Mouse (Mus musculus) frontal cortex, postnatal 14 days (tissue): ENCODE data around the gene Zfp980.
"Not testable (repeated sequence)": the region's sequence is repeated elsewhere in the genome, so short reads cannot be mapped to it uniquely, and the experiment has no call there.

Source experiments
- DNase-seq, 2 experiments: peaks; one replicate each; pipeline ENCODE4 v3.0.0; 2022; ENCODE audit warnings: low spot score in 2 of 2

Zfp980 gene

DNA sequence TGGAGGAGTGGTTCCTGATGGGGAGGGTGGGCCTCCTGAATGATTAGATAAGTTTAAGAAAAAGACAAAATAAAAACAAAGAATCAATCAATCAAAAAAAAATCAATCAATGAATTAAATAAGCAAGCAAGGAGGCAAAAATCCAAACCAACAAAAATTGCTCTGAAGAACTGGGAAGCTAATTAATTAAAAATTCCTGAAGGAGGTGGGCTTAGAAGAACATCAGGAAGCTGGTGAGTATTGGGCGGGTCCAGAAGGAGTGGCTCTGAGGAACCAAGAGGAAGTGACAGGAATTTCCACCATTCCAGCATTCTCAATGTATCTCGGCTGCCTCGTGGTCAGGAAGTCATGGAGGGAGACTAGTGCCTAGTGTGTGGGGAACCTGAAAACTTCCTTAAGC, at the start of gene Zfp980:
Gene Zfp980, plus strand, starts transcription at position 301 of the 400 bp plus-strand sequence.
- DNase-seq, result not testable (repeated sequence)

DNA sequence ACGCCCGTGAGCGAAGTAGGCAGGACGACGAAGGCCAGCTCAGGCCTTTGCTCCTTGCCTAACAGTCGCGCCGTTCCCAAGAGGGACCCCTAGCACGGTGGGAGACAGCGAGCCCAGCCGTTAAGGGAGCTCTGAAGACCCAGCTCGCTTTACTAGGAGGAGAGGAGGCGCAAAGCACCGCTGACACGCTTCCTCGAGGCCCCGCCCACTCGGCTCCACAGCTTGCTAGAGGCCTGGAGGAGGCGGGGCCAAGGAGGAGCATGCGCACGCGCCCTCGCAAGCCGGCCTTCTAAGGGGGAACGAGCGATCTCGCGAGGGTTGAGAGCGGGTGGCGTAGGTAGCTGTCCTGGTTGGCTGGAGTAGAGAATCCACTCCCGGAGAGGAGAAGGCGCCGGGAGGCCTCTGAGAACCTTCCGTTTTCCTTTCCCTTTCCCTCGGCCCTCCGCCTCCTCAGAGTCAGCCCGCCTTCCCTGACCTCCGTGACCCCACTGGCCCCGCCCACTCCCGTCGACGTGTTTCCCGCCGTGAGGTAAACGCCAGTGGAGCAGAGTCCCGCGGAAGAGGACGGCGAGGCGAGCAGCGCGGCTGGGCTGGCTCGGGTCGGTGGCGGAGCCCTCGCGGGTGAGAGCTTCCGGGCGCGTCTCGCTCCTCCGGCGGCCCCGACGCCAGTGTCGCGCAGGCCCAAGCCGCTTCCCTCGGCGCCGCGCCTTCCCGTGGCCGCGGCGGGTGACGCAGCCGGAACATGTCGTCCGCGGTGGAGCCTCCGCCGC, 29.9 kb upstream of the Zfp980 start:
- not testable (repeated sequence) for DNase-seq

DNA sequence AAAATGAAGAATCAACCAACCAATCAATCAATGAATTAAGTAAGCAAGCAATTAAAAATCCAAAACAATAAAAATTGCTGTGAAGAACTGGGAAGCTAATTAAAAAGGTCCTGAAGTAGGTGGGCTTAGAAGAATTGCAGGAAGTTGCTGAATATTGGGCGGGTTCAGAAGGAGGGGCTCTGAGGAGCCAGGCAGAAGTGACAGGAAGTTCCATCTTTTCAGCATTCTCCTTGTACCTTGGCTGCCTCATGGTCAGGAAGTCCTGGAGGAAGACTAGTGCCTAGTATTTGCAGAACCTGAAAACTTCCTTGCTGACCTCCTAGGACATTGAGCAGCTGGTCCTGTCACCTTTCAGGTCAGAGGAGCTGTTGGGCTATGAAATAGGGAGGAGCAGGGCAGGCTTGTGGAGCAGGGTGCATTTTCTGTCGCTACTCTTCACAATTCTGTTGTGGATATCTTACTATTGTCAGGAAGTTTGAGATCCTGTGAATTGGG, 3.8 kb downstream of the Zfp980 start:
- DNase-seq, result not testable (repeated sequence)

DNA sequence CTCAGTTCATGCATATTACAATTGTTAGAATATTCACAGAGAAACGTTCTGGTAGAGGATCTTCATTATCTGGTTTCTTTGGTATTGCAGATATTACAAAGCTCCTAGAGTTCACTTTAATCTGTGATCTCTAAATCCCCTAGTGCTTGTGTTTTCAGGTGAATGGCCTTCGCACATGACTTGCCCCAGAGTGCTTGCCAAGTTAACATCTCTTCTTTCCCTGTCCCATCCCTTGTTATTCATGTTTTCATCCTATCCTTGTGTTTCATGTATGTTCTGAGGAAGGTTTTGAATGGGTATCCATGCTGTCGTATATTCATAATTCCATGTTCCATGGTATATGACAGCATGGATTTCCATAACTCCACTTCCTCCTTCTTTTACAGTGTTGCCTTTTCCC, 9.7 kb downstream of the Zfp980 start:
- DNase-seq, result not testable (repeated sequence)

DNA sequence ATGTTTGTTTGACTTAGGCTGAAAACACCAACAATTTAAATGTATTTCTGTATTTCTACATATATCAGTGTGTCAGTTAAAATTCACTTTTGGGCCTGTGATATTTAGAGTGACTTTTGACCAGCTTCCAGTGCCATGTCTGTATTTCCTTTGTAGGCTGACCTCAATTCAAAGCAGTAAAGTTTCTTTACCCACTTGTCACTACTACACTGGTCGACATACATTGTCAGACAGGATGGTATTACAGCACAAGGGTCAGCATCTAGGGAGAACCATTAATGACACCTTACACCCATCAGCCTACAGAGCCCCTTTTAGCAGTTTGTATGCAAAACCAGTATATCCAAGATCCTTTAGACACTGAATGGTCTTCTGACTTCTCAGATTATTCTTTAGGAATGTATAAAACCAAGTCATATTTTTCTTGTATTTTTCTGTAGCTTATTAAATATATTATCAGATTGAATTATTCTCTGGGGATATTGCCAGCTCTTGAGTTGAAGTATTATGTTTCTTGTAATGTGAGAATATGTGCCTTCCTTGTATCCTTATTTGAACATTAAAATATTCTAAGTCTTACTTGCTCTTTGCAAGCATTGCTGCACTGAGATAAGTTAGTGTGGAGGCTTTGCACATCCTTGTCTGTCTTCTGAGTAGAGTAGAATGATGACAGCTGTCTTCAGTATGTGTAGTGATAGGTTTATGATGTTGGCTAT, 10.3 kb downstream of the Zfp980 start:
- DNase-seq, result not testable (repeated sequence)

DNA sequence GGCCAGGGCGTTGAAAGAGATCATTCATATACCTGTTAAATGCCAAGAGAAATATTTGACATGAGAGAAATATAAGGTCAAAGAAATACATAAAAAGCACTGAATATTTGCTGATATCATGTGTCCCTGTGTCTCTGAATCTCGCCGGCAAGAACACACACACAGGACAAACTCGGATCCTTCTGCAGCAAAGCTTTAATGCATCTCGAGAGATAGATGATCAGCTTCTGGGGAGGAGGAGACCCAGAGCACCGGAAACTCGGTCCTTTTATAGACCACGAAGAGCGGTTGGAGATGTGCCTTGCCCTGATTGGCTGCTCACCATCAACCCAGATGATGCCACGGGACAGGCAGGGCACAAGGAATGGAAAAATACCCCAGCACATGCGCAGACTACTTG, 11.5 kb downstream of the Zfp980 start:
- DNase-seq, result not testable (repeated sequence)

DNA sequence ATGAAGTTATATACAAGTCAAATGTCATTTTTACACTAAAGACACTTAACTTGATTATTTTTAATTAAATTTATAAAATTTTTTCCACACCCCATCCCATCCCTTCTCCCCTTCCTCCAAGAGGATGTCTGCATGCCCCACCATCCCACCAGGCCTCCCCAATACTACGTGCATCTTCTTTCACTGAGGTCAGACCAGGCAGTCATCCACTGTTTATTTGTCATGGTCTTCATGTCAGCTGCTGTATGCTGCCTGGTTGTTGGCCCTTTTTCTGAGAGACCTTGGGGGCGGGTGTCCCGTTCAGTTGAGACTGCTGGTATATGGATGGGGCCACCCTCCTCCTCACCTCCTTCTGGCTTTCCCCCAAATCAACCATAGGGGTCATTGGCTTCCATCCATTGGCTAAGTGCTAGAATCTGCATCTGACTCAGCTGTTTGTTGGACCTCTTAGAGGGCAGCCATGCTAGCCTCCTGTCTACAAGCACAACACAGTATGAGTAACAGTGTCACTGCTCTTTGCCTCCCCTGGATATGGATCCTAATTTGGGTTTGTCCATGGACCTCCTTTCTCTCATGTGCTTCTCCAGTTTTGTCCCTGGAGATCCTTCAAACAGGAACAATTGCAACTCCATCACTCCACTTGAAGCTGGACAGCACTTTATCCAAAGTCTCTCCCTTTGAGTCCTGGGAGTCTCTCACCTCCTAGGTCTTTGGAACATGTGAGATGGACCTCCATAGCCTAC, 12.7 kb downstream of the Zfp980 start:
- DNase-seq, result not testable (repeated sequence)

DNA sequence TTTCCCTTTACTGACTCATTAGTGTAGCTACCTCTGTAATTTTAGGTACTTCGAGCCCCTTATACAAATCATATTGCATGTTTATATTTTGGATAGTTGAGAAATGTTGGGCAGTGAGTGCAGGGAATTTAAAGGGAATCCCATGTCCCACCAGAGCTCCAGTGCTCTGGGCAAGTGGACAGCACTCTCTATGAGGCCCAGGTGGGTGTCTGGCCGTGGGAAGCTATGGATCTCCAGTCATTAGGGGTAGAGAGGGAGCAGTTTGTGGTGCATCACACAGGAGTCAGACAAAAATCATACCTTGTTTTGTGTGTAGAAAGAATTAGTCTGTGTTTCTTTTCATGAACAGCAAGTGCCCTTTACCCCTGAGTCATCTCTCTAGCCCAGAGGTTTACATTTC, 15.6 kb downstream of the Zfp980 start:
- not testable (repeated sequence) for DNase-seq

DNA sequence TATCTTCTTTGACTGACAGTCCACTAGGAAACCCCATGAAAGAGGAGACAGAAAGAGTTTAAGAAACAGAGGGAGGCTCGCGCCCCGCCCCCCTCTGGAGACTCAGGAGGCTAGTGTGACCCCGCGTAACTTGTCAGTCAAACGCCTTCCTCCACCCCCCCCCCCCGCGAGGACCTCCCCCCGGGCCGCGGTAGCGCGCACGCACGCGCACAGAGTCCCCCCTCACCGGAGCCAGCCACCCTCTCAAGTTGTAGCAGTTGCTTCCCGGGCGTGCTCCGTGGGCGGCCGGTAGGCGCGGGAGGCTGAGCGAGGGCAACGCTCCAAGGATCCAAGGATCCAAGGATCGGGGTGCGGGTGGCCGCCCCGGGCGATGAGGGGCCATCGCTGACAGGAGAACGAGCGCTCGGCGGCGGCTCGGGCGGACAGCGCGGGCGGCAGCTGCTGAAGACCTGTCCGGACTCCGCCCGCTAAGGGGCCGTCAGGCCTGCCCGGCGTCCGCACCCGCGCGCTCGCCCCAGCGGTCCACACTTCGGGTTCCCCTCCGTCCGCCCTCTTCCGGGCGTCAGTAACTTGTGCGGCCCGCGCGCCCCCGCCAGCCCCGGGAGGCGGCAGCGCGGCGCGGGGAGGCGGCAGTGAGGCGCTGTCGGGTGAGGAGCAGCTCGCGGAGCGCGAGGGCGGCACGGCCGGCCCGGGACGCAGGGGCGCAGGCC, 74.6 kb downstream of the Zfp980 start:
- not testable (repeated sequence) for DNase-seq

DNA sequence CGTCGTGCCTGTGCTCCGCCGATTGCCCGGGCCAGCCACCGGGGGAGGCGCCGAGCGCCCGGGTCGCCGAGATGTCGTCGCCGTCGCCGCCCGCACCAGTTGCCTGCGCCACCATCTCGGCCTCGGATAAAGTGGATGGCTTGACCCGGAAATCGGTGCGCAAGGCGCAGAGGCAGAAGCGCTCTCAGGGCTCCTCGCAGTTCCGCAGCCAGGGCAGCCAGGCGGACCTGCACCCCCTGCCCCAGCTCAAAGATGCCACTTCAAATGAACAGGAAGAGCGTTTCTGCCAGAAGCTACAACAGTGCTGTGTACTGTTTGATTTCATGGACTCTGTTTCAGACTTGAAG, 75.1 kb downstream of the Zfp980 start:
- DNase-seq, result not testable (repeated sequence)
